Mouse (Mus musculus) midbrain, embryonic 12.5 days (tissue): ENCODE measurements around the gene Rassf8. TPM values are rescaled to one million over a fixed set of nuclear protein-coding genes. Genes with fewer than 3 reads are reported as not detected.
A peak's percentile ranks its signal among the peaks of the same experiment; 100 is the strongest.

Experiments
- ATAC-seq: fragments of 200-750 bp; cut with Nextera tagmentation; 2 replicates; pipeline ENCODE4 v1.8.0; 2017; ENCODE audit warnings: low read depth, moderate TSS enrichment, moderate library complexity; ENCODE audit not compliant: low FRiP score
- H3K27ac ChIP-seq: fragments of 300-500 bp; sonication (generic); replicated peaks from 2 replicates; pipeline ENCODE4 v1.5.1; 2016; ENCODE audit warnings: mild to moderate bottlenecking
- H3K27me3 ChIP-seq: fragments of 300-500 bp; sonication (generic); 2 replicates; pipeline ENCODE4 v1.6.1; 2016; ENCODE audit warnings: mild to moderate bottlenecking
- H3K36me3 ChIP-seq: fragments of 300-500 bp; sonication (generic); 2 replicates; pipeline ENCODE4 v1.6.1; 2016
- H3K4me1 ChIP-seq: fragments of 300-500 bp; sonication (generic); 2 replicates; pipeline ENCODE4 v1.6.1; 2016
- H3K4me2 ChIP-seq: fragments of 300-500 bp; sonication (generic); replicated peaks from 2 replicates; pipeline ENCODE4 v1.6.1; 2016; ENCODE audit warnings: mild to moderate bottlenecking, moderate library complexity
- H3K4me3 ChIP-seq: fragments of 300-500 bp; sonication (generic); 2 replicates; pipeline ENCODE4 v1.5.1; 2016; ENCODE audit warnings: mild to moderate bottlenecking
- H3K9ac ChIP-seq: fragments of 300-500 bp; sonication (generic); replicated peaks from 2 replicates; pipeline ENCODE4 v1.6.1; 2016; ENCODE audit warnings: mild to moderate bottlenecking, moderate library complexity
- H3K9me3 ChIP-seq: fragments of 300-500 bp; sonication (generic); 2 replicates; pipeline ENCODE4 v1.6.1; 2016; ENCODE audit warnings: mild to moderate bottlenecking
- WGBS: fragments of 180-500 bp; shearing (Covaris S2); methylation state at CpG from one replicate; pipeline ENCODE4 v1.1.7; 2016; 5-methylcytosine and 5-hydroxymethylcytosine counted together
- polyA plus RNA-seq: library from polyadenylated mRNA; unstranded; fragments of >200 nt; fragmentation: Nextera tagmentation; extraction: Ambion mirVana; gene quantifications from 2 replicates; pipeline ENCODE4 v1.2.1, GENCODE M21; 2016

Gene Rassf8
- polyA plus RNA-seq, 1 experiment from 2014 or later = 4.4 TPM

DNA sequence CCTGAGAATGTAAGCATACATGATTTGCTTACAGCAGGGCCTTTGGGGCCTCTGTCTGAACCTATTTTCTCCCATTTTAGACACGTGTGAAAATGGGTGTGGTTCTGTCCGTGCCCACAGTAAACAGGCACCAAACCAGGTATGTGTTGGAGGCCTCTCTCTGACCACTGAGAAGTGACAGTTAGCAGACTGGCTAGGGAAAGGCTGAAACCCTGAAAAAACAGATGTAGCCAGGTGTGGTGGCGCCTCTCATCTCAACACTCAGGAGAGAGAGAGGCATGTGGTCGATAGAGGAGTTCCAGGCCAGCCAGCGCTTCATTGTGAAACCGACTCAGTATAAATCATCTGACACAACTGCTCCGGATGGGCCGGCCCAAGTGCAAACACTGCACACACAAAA, 111.9 kb downstream of the Rassf8 start:
- Histone ChIP-seq H3K4me3 (no peak overlapping the region), H3K9ac (no peak overlapping the region), H3K27ac (no peak overlapping the region), H3K4me1 (peaks cover 35% of the 10 kb centered on the region), H3K36me3 (no peaks in the 10 kb centered on the region), H3K4me2 (no peak overlapping the region), H3K9me3 (no peaks in the 10 kb centered on the region), H3K27me3 (peaks cover 72% of the 10 kb centered on the region)
- 75% methylated on average over 8 of the region's 8 CpGs for WGBS
- ATAC-seq = no peak

DNA sequence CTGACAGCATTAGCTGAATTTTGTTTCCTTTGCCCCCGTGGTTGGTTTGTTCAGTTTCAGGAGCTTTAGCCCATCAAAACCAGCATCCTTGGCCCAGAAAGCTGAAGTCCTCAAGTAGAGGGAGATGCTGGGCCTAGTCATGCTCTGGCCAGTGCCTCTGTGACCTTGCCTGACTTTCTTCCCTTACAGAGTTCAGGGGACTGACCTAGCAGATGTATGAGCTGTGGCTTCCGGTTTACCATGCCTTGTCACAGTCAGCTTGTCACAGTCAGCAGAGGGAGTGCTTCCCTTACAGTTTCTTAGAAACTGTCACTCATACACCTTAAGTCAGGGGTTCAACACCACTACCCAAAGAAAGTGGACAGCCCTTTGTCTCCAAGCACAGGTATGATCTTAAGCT, 113.8 kb downstream of the Rassf8 start:
- H3K9ac ChIP-seq = no peak overlapping the region
- H3K36me3 ChIP-seq = no peaks in the 10 kb centered on the region
- H3K9me3 ChIP-seq = no peaks in the 10 kb centered on the region
- whole genome bisulfite sequencing = 60% methylated on average over 2 of the region's 2 CpGs
- no peak overlapping the region for H3K4me2 ChIP-seq
- ATAC-seq = no peak
- H3K27me3 ChIP-seq = peaks cover 78% of the 10 kb centered on the region
- no peak overlapping the region for H3K4me3 ChIP-seq
- H3K27ac ChIP-seq = no peak overlapping the region
- H3K4me1 ChIP-seq = peaks cover 39% of the 10 kb centered on the region

DNA sequence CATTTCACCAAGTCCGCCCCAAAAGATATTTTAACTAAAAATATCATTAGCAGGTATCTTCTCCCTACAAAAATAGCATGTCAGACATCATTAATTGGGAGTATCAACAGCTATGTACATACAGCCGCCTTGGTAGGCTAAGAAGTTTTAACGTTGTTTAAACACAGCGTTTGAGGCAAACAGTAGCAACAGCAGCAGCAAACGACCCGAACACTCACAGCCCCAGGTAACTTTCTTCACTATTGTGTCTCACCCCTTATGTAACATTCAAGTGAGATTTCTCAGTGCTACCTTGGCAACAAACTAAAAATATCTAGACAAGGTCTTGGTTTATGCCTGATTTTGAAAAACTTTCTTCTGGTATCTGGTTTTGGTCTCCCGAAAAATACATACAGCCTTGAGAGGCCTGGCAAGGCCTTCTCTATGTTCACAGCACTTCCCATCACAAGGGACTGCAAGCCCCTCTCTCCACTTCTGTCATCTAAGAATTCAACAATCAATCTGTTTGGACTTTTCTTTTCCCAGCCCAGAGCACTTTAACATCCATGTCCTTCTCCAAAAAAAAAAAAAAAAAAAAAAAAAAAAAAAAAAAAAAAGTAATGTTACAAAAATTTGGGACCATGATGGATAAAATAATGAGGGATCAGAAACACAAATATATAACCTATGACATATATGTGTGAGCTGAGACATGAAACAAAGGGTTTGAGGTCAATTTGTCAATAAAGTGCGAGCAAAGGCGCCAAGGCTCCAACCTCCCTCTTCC, 115.1 kb downstream of the Rassf8 start:
- Histone ChIP-seq H3K27ac (no peak overlapping the region), H3K36me3 (no peaks in the 10 kb centered on the region), H3K9ac (no peak overlapping the region), H3K9me3 (no peaks in the 10 kb centered on the region), H3K4me2 (peak overlapping the region; percentile 98; the same call in 1 of the 2 replicates), H3K4me1 (peaks cover 41% of the 10 kb centered on the region), H3K27me3 (peaks cover 86% of the 10 kb centered on the region), H3K4me3 (peak overlapping the region; percentile 62)
- ATAC-seq = no peak
- 70% methylated on average over 9 of the region's 9 CpGs for WGBS

DNA sequence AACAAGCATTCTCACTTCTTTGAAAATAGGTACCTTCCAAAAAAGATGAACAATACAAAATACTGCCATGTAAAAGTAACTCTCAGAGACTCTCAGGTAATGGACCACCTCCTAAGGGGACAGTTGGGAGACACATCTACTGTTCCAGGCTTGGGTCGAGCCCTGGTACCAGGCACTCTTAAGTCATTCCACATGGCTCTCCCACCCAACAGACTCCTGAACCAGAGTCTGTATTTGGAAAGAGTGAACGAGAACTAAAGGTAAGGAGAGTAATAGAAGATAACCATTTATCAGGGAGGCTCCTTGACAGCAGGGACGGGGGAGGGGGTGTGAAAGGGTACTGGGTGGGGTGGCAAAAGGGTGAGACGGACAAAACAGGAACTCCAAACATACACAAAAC, 115.8 kb downstream of the Rassf8 start:
- Histone ChIP-seq H3K9ac (peak overlapping the region; percentile 64; the same call in 1 of the 2 replicates), H3K27me3 (peaks cover 85% of the 10 kb centered on the region), H3K27ac (no peak overlapping the region), H3K36me3 (no peaks in the 10 kb centered on the region), H3K4me1 (peaks cover 38% of the 10 kb centered on the region), H3K4me3 (peak overlapping the region; percentile 62), H3K4me2 (peak overlapping the region; percentile 98), H3K9me3 (no peaks in the 10 kb centered on the region)
- 24% methylated on average over 4 of the region's 4 CpGs for WGBS
- ATAC-seq = no peak

DNA sequence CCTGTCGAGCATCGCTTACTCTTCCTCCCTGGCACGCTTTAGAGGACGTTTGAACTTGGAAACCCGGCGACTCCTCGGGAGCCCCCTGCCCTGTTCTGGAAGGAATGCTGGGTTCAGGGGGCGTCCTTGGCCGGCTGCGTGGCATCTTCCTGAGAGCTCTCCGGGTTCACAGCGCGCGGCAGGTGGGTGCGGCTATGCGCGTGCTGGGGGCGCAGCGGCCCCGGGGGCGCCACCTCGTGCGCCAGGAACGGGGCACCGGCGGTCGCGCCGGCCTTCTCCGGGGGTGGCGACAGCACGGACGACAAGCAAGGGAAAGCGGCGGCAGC, 116.2 kb downstream of the Rassf8 start:
- 2% methylated on average over 35 of the region's 35 CpGs for WGBS
- H3K27ac ChIP-seq = peak overlapping the region; percentile 17; the same call in 1 of the 2 replicates
- no peak for ATAC-seq
- H3K36me3 ChIP-seq = no peaks in the 10 kb centered on the region
- peaks cover 84% of the 10 kb centered on the region for H3K27me3 ChIP-seq
- H3K4me1 ChIP-seq = peaks cover 38% of the 10 kb centered on the region
- H3K9me3 ChIP-seq = no peaks in the 10 kb centered on the region
- H3K4me2 ChIP-seq = peak overlapping the region; percentile 98
- peak overlapping the region; percentile 62 for H3K4me3 ChIP-seq
- H3K9ac ChIP-seq = peak overlapping the region; percentile 64

DNA sequence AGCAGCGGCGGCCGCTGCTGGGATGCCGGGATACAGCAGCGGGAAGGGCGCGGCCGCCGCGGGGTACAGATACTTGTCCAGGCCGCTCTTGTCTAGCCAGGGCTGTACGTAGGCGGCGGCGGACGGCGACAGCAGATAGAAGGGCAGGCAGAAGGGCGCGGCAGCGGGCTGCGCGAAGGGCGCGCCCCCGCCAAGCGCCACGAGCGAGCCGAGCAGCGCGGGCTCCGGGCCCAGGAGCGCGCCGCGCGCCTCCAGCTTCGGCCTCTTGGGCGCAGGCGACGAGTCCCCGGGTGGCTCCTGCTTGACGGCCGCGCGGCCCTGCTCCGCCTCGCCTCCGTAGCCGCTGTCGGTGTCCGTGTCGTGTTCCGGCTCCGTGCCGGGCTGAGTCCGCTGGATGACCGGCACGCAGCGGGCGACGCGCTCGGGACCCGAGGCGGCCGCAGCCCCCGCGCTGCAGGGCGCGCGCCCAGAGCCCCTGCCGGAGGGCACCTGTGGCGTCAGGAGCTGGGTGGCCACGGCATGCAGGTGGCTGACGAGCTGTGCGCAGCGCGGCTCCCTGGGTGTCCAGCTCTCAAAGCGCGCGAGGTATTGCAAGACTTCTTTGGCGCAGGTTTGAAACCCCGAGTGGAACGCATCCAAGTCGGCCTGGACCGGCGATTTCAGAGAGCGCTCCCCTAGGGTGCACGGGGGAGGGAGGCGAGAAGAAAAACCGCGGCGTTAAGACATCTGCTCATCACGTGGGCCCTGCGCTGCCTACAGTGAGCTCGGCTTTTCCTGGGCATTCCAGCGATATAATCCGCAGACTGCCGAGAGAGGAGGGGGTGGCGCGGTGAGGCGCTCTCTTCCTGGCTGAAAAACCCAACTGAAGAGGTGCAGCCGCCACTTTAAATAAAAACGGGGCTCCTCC, 116.8 kb downstream of the Rassf8 start:
- H3K36me3 ChIP-seq = no peaks in the 10 kb centered on the region
- H3K27ac ChIP-seq = peak overlapping the region; percentile 17; the same call in 1 of the 2 replicates
- no peaks in the 10 kb centered on the region for H3K9me3 ChIP-seq
- H3K4me3 ChIP-seq = peak overlapping the region; percentile 62
- ATAC-seq = peak; percentile 64
- peaks cover 38% of the 10 kb centered on the region for H3K4me1 ChIP-seq
- H3K27me3 ChIP-seq = peaks cover 85% of the 10 kb centered on the region
- WGBS = under 1% methylated on average over 101 of the region's 105 CpGs
- peak overlapping the region; percentile 98 for H3K4me2 ChIP-seq
- peak overlapping the region; percentile 64 for H3K9ac ChIP-seq

DNA sequence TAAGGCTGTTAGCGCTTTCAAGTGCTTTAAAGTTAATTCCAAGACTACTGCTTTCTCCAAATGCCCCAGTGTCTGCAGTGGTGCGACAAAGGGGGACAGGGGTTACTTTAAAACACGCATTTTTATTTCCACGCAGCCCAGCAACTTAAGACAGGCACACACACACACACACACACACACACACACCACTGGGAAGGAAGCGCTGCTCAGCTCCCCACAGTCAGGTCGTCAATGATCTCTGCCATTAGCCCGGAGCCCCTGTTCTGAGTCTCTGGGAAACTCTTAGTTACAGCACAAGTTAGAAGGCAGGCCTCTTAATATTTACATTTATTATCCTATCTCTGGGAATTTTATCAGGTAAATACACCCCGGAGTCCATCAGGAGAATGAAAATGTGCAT, 117.6 kb downstream of the Rassf8 start:
- 1% methylated on average over 8 of the region's 8 CpGs for WGBS
- no peak for ATAC-seq
- Histone ChIP-seq H3K9ac (no peak overlapping the region), H3K4me3 (peak overlapping the region; percentile 62), H3K27ac (no peak overlapping the region), H3K27me3 (peaks cover 90% of the 10 kb centered on the region), H3K9me3 (no peaks in the 10 kb centered on the region), H3K4me2 (peak overlapping the region; percentile 98), H3K4me1 (peaks cover 38% of the 10 kb centered on the region), H3K36me3 (no peaks in the 10 kb centered on the region)

DNA sequence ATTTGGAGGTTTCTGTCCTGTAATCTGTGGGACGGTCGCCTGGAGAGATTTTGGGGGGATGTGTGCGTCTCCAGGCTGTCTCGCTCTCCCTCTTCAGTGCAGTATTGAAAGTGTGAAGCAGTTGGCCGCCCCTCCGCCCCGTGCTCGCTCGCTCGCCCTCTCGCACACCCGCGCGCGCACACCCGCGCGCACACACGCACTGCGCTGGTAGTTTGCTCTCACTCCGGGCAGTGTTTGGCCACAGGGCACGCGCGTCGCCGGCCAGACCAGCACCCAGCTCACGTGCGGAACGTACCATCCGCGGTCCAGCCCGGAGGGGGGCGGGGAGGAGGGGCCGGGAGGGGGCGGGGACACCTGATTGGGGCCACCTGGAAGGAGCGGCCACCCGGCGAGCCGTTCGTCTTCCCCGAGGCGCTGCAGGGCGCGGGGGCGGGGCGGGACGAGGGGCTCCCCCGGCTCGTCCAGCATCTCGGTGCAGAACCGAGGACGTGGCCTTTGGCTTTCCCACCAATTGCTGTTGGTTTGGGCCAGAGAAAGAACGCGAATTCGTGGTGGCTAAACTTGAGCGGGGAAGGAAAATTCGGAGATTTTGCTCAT, 118.8 kb downstream of the Rassf8 start, which contains the start of gene Bhlhe41:
Bhlhe41 (minus strand) TSS at position 270 of the 597 bp plus-strand sequence.
- ATAC-seq = peak; percentile 48
- peaks cover 83% of the 10 kb centered on the region for H3K27me3 ChIP-seq
- peak within 1 kb of the TSS; percentile 50 for H3K9ac ChIP-seq
- peak within 1 kb of the TSS; percentile 62 for H3K4me3 ChIP-seq
- no peaks in the 10 kb centered on the region for H3K36me3 ChIP-seq
- H3K9me3 ChIP-seq = no peaks in the 10 kb centered on the region
- WGBS = 2% methylated on average over 41 of the region's 57 CpGs
- peak within 1 kb of the TSS; percentile 98 for H3K4me2 ChIP-seq
- peaks cover 38% of the 10 kb centered on the region for H3K4me1 ChIP-seq
- no peak within 1 kb of the TSS for H3K27ac ChIP-seq

DNA sequence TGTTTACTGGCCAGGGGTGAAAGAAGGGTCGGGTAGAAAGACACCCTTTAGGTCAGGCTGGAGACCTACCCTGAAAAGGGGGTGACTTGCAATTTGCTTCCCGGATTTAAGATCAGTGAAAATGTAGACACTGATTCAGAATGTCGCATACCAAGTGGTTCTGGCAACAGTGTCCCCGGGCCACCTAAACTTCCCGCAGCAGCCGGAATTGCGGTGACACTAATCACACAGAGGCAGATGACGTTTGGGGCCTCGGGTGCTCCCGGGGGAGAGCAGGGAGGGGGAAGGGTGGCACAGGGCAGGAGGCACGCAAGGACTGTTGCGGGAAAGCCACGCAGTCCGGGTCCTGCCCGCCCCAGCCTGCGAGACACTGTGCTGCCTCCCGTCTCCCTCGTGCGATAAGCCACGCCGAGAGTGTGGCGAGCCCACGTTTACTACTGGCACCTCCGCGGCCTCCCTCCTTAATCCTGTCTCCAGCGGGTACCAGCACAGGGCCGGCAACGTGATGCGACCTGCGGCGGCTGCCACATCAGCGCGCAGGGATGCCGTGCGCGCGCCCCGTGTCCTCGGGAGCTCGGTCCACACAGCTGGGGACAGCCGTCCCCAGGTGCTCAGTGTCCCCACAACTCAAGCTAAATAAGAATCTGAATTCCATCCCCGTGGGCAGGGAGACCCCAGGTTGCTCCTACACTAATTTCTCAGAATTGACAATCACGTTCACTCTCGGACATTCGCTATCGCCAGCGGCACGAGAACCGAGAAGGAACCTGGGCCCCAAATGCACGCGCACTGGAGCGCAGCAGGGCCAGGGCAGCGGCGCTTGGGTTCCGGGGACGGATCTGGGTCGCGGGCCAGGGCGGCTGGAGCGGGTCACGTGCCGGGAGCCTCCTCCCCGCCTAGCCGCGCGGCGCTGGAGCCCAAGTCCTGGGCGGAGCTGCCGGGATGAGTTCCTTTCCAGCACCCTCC, 119.6 kb downstream of the Rassf8 start:
- no peaks in the 10 kb centered on the region for H3K36me3 ChIP-seq
- H3K4me1 ChIP-seq = peaks cover 38% of the 10 kb centered on the region
- peak overlapping the region; percentile 50 for H3K9ac ChIP-seq
- WGBS = under 1% methylated on average over 69 of the region's 69 CpGs
- no peaks in the 10 kb centered on the region for H3K9me3 ChIP-seq
- H3K27ac ChIP-seq = no peak overlapping the region
- H3K4me2 ChIP-seq = peak overlapping the region; percentile 98
- peak overlapping the region; percentile 62 for H3K4me3 ChIP-seq
- ATAC-seq = peak; percentile 45
- H3K27me3 ChIP-seq = peaks cover 78% of the 10 kb centered on the region

DNA sequence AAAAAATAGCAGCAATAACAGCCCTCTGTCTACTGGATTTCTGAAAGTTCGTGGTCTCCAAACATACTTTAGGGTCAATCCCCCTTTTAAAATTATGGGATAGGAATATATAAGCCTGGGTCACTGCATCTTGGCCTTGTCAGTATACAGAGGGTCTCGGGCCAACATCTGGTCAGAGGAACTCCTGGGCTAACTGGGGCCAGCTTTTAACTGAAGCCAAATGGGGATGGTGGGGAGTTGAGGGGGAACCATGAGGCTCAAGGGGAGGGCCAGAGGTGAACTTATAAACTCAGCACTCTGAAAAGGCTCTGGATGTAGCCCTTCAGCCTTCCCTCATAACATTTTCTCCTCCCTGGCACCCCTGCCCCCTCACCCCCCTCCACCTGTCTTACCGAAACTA, 120.6 kb downstream of the Rassf8 start:
- peak overlapping the region; percentile 62; the same call in 1 of the 2 replicates for H3K4me3 ChIP-seq
- WGBS = 69% methylated on average over 3 of the region's 3 CpGs

More for the DNA sequence above, 120.6 kb downstream of the Rassf8 start:
- Histone ChIP-seq H3K4me1 (peaks cover 37% of the 10 kb centered on the region), H3K36me3 (no peaks in the 10 kb centered on the region), H3K27me3 (peaks cover 76% of the 10 kb centered on the region), H3K9ac (no peak overlapping the region), H3K4me2 (peak overlapping the region; percentile 98), H3K9me3 (no peaks in the 10 kb centered on the region), H3K27ac (no peak overlapping the region)
- ATAC-seq = no peak
